Mouse (Mus musculus) ES-E14 (cell line): ENCODE results near the gene Krt19.

Source experiments
- CHD2 ChIP-seq: IDR thresholded peaks from 2 replicates; pipeline ENCODE4 v1.6.1; 2014; ENCODE audit warnings: mild to moderate bottlenecking, low read depth, low read length, inconsistent platforms
- MAFK ChIP-seq: IDR thresholded peaks from 2 replicates; pipeline ENCODE4 v1.6.1; 2014; ENCODE audit warnings: mild to moderate bottlenecking, low read depth, low read length, inconsistent platforms; ENCODE audit not compliant: insufficient read depth
- ZC3H11A ChIP-seq: IDR thresholded peaks from 2 replicates; pipeline ENCODE4 v1.6.1; 2012; ENCODE audit warnings: low read depth, mild to moderate bottlenecking, inconsistent platforms, low read length, borderline replicate concordance
- ZNF384 ChIP-seq: IDR thresholded peaks from 2 replicates; pipeline ENCODE4 v1.6.1; 2012; ENCODE audit warnings: low read depth, low read length, inconsistent platforms

DNA sequence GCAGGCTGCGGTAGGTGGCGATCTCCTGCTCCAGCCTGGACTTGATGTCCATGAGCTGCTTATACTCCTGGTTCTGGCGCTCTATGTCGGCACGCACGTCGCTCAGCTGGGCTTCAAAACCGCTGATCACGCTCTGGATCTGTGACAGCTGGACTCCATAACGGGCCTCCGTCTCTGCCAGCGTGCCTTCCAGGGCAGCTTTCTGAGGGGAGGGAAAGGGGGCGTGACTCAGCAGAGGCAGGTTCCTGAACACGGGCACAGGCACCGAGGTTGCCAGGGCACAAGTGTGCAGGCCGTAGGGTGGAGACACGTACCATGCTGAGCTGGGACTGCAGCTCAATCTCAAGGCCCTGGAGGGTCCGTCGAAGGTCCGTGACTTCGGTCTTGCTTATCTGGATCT, 7.5 kb downstream of the Krt19 start:
- TF ChIP-seq ZC3H11A (no peak), CHD2 (no peak), MAFK (no peak), ZNF384 (no peak)
